Mouse (Mus musculus) heart, embryonic 10.5 days (tissue): ENCODE measurements at regions not wholly inside any gene's neighbourhood (a gene's known extent, or its start where the extent isn't known, plus 50 kb on each side); places are given as distances from the start of the nearest gene placed in this dataset.

Experiments
- DNase-seq: peaks from one replicate; pipeline ENCODE4 v3.0.0-alpha.2; 2017; ENCODE audit warnings: low spot score
- H3K27ac ChIP-seq: fragments of 300-500 bp; sonication (generic); 2 replicates; pipeline ENCODE4 v1.5.1; 2016; ENCODE audit warnings: mild to moderate bottlenecking
- H3K27me3 ChIP-seq: fragments of 300-500 bp; sonication (generic); 2 replicates; pipeline ENCODE4 v1.6.1; 2016; ENCODE audit warnings: mild to moderate bottlenecking; ENCODE audit not compliant: poor library complexity, insufficient read depth, severe bottlenecking
- H3K36me3 ChIP-seq: fragments of 300-500 bp; sonication (generic); 2 replicates; pipeline ENCODE4 v1.6.1; 2016; ENCODE audit warnings: mild to moderate bottlenecking, moderate library complexity
- H3K4me1 ChIP-seq: fragments of 300-500 bp; sonication (generic); 2 replicates; pipeline ENCODE4 v1.6.1; 2016; ENCODE audit warnings: mild to moderate bottlenecking
- H3K4me3 ChIP-seq: fragments of 300-500 bp; sonication (generic); 2 replicates; pipeline ENCODE4 v1.5.1; 2016; ENCODE audit warnings: mild to moderate bottlenecking, moderate library complexity
- H3K9me3 ChIP-seq: fragments of 300-500 bp; sonication (generic); 2 replicates; pipeline ENCODE4 v1.6.1; 2016; ENCODE audit warnings: mild to moderate bottlenecking, moderate library complexity
- WGBS: fragments of 180-500 bp; shearing (Covaris S2); methylation state at CpG from one replicate; pipeline ENCODE4 v1.1.7; 2016; 5-methylcytosine and 5-hydroxymethylcytosine counted together

DNA sequence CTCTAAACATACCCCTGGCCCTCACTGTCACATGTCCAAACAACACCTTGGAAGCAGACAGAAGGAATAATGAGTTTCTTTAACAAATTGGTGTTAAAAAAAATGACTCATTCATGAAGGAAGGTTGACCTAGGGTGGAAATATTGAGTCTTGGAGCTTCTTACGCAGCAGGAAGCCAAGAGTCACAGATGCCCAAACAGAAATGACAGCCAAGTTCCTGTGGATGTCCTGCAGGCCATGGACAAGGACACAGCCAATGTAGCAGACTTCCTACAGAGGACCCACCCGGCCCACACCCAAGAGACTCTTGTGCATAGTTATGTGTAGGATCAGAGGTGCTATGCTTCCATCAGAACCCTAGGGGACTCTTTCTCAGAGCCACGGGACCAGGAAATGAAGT, 136.1 kb upstream of the Gm3448 start:
- Histone ChIP-seq H3K36me3 (no peaks in the 10 kb centered on the region), H3K27me3 (peaks cover 17% of the 10 kb centered on the region; the same call in 1 of the 2 replicates), H3K27ac (no peak overlapping the region), H3K4me3 (no peak overlapping the region), H3K4me1 (no peaks in the 10 kb centered on the region), H3K9me3 (no peaks in the 10 kb centered on the region)
- no peak for DNase-seq
- WGBS, result 74% methylated on average over 3 of the region's 3 CpGs

DNA sequence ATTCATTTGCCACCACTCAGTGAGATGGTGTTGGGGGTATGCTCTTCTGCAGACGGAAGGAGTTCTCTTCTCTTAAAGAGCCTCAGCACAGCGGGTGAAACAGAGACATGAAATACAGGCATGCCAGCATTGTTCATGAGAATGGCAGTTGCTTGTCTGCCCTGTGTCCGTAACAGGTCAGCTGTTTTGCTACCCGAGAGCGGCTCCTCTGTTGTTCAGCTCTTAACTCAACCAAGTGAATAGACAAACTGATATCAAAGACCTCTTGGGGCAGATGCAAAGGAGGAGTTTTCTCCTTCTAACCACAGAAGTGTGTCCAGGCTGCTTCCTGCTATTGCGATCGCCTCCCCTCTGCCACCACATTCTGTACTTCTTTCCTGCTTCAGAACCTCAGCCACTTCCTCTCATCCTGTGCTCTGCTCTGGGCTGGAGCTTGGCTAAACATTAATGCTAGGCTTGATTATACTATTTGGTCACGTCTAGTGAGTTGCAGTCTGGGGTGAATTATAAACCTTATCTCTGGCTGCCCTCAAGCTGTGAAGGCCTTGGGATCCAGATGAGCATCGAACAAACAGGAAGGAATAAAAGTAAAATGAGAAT, 133.1 kb upstream of the Gm3448 start:
- Histone ChIP-seq H3K27me3 (no peaks in the 10 kb centered on the region), H3K27ac (no peak overlapping the region), H3K36me3 (no peaks in the 10 kb centered on the region), H3K4me1 (no peaks in the 10 kb centered on the region), H3K9me3 (no peaks in the 10 kb centered on the region), H3K4me3 (no peak overlapping the region)
- no peak for DNase-seq
- 66% methylated on average over 9 of the region's 9 CpGs for WGBS

DNA sequence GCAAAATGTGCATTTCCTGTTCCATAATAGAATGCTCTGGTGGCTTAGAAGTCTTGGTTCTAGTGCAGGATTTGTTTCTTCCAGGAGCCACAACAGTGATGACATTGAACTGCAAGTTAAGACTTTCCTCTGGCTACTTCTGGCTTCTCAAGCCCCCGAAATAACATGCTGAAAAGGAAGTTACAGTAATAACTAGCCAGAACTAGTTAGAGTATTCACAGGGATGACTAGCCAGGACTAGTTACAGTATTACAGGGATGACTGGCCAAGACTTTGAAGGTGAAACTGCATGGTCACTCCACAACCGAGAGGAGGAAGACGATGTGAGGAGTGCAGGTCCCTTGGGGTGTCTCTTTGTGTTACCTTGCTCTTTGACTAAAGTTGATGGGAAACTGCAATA, 126.6 kb upstream of the Gm3448 start:
- Histone ChIP-seq H3K4me3 (no peak overlapping the region), H3K9me3 (no peaks in the 10 kb centered on the region), H3K27me3 (no peaks in the 10 kb centered on the region), H3K4me1 (no peaks in the 10 kb centered on the region), H3K27ac (no peak overlapping the region), H3K36me3 (no peaks in the 10 kb centered on the region)
- WGBS, result 78% methylated on average over 3 of the region's 3 CpGs
- DNase-seq, result no peak

DNA sequence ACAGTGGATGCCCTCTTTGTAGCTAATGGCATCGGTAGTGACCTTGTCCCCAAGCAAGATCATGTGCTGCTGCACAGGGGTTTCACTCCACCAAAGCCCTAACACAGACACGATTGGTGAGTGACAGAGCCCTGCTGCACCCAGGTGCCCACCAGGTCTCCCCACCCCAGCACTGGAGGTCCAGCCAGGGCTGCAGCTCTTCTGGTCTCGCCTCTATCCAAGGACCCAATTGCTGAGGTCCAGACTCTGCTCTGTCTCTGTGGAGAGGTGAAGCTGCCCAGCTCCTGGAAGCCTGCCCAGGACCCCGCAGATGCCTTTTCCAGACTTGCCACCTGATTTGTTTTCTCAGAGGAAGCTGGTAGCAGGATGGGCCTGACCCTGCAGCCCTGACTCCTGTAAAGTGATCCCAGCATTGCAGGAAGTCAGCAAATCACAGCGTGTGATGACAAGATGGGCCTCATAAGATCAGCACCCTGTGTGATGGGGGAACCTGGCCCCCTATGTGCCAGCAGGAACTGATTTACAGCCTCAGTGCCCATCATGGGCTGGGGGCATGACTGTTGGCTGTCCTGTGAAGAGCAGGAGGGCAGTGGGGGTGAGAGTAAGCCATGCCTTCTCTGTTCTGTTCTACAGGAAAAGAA, 116.5 kb upstream of the Gm3448 start:
- Histone ChIP-seq H3K27me3 (no peaks in the 10 kb centered on the region), H3K4me3 (no peak overlapping the region), H3K27ac (no peak overlapping the region), H3K4me1 (peaks cover 12% of the 10 kb centered on the region), H3K9me3 (no peaks in the 10 kb centered on the region), H3K36me3 (no peaks in the 10 kb centered on the region)
- no peak for DNase-seq
- WGBS, result 70% methylated on average over 5 of the region's 5 CpGs

DNA sequence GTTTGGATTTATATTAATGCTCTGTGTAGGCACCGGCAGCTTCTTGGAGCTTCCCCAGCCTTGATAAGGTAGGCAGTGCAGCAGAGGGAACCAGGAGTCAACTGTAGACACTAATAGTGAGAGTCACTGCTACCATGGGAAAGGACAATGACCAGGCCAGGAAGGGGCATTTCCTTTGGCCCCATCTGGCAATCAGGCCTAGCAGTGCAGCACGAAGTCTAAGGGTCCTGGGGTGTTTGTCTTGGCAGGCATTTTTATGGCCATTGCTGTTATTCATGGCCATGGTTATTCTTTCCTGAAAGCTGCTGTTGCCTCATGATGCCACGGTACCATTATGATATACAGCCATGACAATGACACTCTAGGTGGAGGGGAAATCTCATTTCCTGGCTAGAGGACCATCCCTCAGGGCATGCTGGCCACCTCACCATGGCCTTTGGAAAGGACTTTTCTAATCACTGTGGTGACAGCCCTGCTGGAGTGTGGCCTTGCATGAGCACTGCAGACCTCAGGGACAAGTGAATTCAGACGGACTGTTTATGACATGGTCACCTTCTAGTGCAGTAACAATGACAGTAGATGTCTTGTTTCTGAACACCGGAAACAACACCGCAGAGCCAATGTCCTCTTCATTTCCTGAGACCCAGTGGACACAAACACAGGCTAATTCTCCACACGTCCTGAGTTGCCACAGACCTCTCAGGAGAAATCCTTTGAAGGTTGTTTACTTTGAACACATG, 111.8 kb upstream of the Gm3448 start:
- Histone ChIP-seq H3K36me3 (no peaks in the 10 kb centered on the region), H3K4me1 (peaks cover 18% of the 10 kb centered on the region), H3K27me3 (no peaks in the 10 kb centered on the region), H3K9me3 (no peaks in the 10 kb centered on the region), H3K27ac (no peak overlapping the region), H3K4me3 (no peak overlapping the region)
- 59% methylated on average over 7 of the region's 7 CpGs for WGBS
- no peak for DNase-seq

DNA sequence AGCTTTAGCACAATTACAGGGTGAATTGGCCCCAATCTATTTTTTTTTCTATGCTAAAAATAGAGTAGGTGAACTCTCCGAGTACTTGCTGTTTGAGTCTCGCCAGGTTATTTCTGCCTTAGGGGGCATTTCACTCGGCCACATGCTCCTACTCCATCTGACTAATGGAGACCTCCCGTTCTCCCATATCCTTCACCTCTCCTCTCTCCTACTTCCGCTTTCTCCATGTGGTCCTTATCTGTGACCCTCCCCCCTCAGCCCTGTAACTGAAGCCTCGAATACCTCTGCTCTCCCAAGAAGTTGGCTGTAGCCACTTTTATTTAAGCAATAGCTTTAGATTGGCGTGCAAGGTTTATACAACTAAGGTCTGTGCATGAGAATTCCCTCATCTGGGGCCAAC, 111.1 kb upstream of the Gm3448 start:
- Histone ChIP-seq H3K9me3 (no peaks in the 10 kb centered on the region), H3K4me1 (peaks cover 13% of the 10 kb centered on the region), H3K36me3 (no peaks in the 10 kb centered on the region), H3K27me3 (no peaks in the 10 kb centered on the region), H3K4me3 (no peak overlapping the region), H3K27ac (no peak overlapping the region)
- WGBS, result 36% methylated on average over 7 of the region's 7 CpGs
- DNase-seq, result no peak

DNA sequence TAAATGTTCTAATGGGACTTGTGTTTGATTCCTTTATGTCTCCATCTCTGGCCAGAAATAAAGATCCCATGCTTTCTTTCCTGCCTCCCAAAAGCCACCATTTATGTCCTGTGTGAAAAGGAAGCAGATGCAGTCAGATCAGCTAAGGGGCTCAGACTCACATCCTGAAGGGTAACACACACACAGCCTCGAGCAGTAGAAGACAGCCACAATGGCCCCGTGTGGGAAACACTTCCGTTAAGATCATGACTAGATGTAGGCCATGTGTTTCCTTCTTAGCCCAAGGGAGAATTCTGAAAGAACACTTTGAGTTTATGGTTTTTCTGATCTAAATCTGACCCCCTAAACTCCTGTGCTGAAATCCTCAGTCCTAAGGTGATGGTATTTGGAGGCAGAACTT, 110.4 kb upstream of the Gm3448 start:
- H3K27ac ChIP-seq, result no peak overlapping the region
- peaks cover 16% of the 10 kb centered on the region for H3K4me1 ChIP-seq
- H3K4me3 ChIP-seq, result no peak overlapping the region
- no peaks in the 10 kb centered on the region for H3K36me3 ChIP-seq
- no peaks in the 10 kb centered on the region for H3K9me3 ChIP-seq
- DNase-seq, result no peak
- H3K27me3 ChIP-seq, result no peaks in the 10 kb centered on the region
- 62% methylated on average over 3 of the region's 3 CpGs for WGBS

DNA sequence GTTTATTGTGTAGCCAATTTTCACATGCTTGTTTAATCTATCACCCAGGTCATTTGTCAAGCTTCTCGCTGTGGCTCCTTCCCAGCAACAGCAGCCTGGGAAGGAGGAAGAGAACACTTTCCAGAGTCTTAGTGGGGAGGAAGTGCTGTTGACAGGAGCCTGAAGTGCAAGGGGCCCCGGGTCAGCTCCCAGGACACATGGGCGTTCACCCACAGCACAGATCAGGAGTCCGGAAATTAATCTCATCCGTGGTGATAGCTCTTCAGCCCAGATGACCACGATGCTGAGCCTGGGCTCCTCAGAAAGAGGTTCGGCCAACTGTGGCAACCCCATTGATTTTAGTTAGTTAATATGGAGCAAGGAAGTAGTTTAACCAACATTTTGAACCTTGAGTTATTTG, 105.3 kb upstream of the Gm3448 start:
- Histone ChIP-seq H3K27me3 (peaks cover 3% of the 10 kb centered on the region; the same call in 1 of the 2 replicates), H3K36me3 (no peaks in the 10 kb centered on the region), H3K4me3 (no peak overlapping the region), H3K4me1 (peaks cover 11% of the 10 kb centered on the region), H3K27ac (no peak overlapping the region), H3K9me3 (no peaks in the 10 kb centered on the region)
- 29% methylated on average over 7 of the region's 7 CpGs for WGBS
- DNase-seq, result no peak

DNA sequence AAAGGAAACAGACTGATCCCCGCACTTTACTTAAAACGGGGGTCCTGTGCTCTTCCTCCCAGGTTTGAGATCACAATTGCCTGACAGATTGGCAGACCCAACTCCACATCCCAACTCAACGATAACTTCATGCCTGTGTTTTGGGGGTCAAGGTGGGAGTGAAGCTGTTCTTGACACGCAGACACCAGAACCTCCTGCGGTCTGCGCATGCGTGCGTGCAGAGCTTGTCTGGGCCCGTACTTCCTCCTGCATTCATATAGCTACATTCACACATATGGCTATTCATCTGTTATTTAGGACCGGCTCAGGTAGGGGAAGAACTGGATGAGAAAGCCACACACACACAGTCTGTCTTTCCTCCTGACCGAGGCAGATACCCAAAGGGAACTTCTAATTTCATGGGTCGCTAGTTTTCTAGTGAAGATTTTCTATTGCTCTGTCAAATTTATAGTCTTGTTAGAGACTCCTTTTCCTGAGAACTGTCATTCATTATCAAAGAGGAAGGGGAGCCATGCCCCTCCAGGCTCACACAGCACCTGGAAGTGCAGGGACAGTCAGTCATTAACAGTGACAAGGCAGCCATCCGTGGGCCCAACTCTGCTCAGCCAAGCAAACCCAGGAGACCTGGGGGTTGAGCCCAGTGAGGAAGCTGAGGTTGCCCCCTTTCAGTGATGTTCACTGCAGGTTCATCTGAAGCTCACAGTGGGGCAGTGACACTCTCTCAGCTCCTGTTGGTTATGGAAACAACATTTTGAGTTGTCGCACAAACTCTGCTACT, 104.0 kb upstream of the Gm3448 start:
- Histone ChIP-seq H3K4me1 (peaks cover 11% of the 10 kb centered on the region), H3K27ac (no peak overlapping the region), H3K27me3 (peaks cover 3% of the 10 kb centered on the region; the same call in 1 of the 2 replicates), H3K4me3 (no peak overlapping the region), H3K36me3 (no peaks in the 10 kb centered on the region), H3K9me3 (no peaks in the 10 kb centered on the region)
- DNase-seq, result no peak
- WGBS, result 83% methylated on average over 14 of the region's 14 CpGs

DNA sequence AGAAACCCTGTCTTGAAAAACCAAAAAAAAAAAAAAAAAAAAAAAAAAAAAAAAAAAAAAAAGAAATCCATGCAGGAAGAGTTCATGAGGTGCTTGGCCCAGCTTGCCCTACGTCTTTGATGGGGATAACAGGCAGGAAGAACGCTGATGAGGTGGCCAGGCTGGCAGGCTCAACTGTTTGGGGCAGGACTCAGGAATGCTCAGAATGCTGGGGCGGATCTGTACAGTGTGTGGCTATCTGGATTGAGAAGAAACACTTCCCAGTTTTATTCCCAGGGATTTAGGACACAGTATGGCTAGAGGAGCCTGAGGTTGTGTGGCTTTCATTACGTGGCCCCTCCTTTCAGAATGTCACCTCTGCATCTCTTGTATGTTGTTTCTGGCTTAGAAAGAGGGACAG, 99.1 kb upstream of the Gm3448 start:
- WGBS, result 46% methylated on average over 4 of the region's 4 CpGs
- peak; percentile 75 for DNase-seq
- H3K4me1 ChIP-seq, result no peaks in the 10 kb centered on the region
- H3K27ac ChIP-seq, result no peak overlapping the region
- H3K9me3 ChIP-seq, result no peaks in the 10 kb centered on the region
- peaks cover 3% of the 10 kb centered on the region; the same call in 1 of the 2 replicates for H3K27me3 ChIP-seq
- no peak overlapping the region for H3K4me3 ChIP-seq
- no peaks in the 10 kb centered on the region for H3K36me3 ChIP-seq
